Mouse (Mus musculus) cortical plate, adult 2 months (tissue): ENCODE measurements around the gene Sphk2.

Source experiments
- CTCF ChIP-seq: fragments of 200-500 bp; IDR thresholded peaks from 2 replicates; pipeline ENCODE4 v1.5.1; 2011; ENCODE audit warnings: mild to moderate bottlenecking, control low read depth, low read length; ENCODE audit not compliant: insufficient read depth; ENCODE audit errors: extremely low read depth
- POLR2A ChIP-seq: fragments of 200-500 bp; IDR thresholded peaks from 2 replicates; pipeline ENCODE4 v1.6.1; 2011; ENCODE audit warnings: mild to moderate bottlenecking, low read length, control low read depth; ENCODE audit not compliant: insufficient read depth; ENCODE audit errors: extremely low read depth

DNA sequence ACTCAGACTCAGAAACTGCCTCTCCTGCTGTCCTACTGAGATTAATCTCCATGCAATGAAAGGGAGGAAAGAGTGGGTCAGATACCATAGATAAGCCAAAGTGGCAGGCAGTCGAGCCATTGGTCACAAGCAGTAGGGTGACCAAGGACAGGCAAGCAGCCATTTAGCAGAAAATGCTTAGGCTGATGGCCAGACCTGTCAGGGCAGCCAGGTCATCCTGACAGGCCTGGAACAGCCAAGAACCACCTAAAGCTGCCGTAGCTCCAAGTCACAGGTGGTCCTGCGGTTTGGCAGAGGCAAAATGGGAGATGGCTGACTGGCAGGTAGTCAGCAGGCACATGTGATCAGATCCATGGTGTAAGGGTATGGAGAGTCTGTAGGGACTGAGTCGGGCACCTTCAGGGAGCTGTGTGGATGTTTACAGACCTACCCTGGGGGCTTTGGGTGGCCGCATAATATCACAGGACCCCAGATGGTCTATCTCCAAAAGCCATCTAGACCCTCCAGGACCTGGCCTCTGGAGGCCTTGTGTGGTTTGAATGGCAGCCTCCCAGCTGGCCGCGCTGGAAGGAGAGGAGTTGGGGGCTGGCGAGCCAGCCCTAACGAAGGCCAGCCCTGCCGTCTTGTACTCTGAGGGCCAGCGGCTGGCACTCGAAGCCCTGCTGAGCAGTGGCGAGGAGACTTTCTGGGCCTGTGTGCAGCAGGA is 4.0 kb upstream of the Sphk2 start:
- no peak for TF ChIP-seq CTCF
- no peak for TF ChIP-seq POLR2A
